Mouse (Mus musculus) spleen, postnatal 14 days (tissue): ENCODE measurements around the gene Cyp46a1.

Experiments used
- DNase-seq, 2 experiments: peaks; one replicate each; pipeline ENCODE4 v3.0.0; 2021 to 2022; ENCODE audit warnings: low spot score in 2 of 2

The Cyp46a1 gene

DNA sequence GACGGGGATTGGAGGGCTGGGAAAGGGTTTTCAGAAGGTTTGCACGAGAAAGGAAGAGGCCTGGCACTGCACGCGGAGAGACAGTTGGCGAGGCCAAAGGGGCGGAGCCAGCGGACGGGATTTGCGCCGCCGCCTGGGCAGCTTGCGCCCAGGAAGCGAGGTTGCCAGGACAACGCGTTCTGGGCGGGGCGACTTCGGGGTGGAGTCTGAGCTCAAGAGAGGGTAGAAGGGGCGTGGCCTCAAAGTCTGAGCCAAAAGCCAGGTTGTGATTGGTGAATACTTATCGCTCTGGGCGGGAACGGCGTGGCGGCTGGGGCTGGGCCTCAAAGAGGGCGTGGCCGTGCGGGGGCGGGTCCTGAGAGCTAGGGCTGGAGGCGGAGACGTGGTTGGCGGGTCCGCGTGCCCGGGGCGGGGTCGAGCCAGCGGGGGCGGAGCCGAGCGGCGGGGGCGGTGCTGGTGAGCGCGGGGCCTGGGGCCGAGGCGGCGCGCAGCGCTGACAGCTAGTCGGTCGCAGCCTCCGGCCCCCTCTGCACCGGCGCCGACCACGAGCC, at the start of gene Cyp46a1:
Gene Cyp46a1 (plus strand): TSS at position 487 of the 551 bp plus-strand sequence.
- peak; percentile 72 to 79 for DNase-seq

DNA sequence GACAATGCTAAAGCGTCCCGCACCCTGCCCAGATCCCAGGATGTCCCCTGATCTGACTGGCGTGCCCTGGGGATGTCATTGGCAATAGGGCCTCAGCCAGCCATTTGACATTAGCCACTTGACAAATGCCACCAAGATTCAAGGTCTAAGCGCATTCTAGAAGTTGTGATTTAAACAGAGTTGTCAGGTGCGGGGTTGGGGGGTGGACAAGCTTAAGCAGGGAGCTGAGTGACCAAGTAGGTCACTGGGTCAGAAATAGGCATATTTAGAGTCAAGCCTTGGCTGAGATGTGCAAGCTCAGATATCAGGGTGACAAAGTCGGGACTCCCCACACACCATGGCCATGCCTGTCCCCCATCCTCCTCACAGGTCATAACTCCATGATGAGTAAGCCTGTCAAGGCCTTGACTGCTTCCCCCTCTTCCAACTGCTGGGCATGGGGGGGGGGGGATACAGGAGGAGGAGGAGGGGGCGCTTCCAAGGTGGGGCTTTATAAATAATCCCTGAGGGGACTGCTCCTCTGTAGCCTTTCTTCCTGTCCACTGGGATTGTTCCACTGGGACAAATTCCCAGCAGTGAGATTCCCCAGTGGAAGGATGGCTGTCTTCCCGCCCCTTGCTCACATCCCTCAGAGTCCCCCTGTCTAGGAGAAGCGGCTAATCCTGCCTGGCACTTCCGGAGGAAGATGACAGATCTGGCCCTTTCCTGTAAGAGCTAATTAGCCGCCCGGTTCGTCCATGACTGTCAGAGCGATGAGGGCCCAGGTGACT, 49.5 kb upstream of the Cyp46a1 start:
- DNase-seq: no peak

DNA sequence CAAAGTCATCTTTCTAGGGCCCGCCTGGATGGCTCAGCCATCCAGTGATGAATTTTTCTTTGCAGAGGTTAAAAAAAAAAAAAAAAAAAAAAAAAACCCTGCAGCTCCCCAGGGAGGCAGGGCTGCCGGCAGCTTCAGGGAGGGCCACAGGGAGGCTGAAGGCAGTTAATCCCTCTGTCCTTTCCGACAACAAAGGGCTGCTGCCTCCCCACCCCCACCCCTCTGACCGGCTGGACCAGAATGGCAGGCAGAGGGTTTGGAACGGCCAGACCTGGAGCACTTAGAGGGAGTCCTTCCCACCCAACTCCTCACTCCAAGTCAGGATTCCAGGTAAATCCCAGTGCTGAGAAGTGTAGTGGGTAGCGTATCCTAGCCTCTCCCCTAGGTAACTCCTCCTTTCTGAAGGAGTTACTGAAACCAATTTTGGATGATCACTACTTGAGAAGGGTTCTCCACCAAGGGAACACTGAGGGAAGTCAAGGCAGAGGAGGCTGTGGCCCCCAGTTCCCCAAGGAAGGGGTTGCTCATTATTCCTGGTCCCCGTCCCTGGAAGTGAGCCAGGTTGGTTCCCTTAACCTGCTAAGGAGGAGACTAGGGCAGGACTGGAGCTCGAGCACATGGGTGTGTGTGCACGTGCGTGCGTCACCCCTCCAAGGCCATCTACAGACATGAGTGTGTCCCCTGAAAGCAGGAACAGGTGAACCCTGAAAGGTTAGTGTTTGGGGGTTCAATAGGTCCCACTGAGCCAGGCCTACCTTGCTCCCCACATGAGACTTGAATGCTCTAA, 48.8 kb upstream of the Cyp46a1 start:
- no peak for DNase-seq

DNA sequence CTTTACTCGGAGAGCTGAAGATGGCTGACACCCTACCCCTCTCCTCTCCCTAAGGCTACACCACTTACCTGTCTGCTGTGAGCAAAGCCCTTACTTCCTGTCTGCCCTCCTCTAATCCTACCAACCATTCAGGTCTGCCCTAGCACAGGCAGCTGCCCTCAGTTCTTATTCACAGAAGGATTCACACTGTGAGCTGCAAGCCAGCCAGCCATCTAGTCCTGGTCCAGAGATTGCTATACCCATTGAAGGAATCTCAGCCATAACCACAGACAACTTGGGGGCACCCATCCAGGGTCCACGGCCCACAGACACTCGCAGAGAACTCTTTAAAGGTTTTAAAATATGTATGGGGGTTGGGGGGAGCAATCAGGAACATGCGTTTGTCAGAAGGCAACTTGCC, 47.8 kb upstream of the Cyp46a1 start:
- no peak for DNase-seq

DNA sequence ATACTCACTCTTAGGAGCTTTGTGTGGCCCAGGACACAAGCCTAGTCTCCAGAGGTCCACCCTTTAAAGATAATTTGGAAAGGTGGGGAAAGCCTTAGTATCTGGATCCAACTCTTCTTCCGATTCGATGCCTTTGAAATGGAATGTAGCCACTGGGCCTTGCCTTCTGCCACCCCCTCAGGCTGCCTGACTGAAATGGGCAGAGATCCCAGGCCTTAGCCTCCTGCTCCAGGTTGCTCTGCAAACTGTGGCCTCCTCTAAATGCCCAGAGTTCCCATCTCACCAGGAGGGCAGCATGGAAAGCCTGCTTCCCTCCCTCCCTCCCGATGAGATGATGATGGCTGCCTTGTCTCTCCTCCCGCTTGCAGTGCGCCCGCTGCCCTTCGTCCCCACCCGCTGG, 47.2 kb upstream of the Cyp46a1 start:
- no peak for DNase-seq

DNA sequence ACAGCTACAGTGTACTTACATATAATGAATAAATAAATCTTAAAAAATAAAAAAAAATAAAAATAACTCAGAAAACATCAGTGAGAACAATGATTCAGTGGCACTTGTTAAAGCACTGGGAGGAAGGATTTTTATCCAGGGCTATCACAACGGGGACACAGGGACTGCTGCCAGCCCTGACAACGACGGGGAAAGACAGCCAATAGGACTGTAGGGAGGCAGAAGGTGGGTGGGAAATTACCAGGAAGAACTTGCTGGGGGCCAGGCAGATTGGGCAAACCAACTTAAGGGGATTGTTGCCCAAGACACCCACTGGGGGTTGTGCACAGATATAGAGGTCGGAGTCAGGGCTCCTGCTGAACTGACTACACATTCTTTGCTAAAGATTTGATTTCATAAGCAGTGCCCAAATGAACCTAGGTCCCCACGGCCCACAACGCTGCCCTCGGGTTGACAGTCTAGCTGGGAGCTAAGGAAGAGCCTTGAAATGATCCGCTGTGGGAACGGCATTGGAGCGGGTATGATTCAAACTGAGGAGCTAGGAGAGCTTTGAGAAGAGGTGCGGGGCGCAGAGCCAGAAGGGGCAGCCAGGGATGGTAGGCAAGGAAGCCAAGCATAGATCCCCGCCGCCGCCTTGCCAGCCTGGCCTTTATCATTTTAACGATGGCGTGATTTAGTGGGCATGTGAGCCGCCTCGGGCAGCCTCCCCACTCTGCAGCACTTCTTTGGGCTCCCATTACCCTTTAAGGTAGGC, 45.9 kb upstream of the Cyp46a1 start:
- DNase-seq: no peak

DNA sequence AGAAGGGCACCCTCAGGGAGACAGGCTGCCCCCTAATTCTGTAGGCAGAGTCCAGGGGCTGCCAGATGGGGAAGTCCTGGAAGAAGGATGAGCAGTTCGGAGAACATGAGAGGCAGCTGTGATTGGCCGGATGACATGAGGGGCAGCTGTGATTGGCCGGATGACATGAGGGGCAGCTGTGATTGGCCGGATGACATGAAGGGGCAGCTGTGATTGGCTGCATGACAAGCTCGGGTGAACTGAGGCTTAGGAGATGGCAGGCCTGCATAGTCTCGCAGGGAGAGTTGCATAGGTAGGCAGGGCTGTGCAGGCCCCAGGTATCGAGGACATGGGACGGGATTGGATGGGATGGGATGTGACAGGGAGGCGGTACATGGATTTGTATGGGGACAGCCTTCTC, 41.8 kb upstream of the Cyp46a1 start:
- DNase-seq: no peak

DNA sequence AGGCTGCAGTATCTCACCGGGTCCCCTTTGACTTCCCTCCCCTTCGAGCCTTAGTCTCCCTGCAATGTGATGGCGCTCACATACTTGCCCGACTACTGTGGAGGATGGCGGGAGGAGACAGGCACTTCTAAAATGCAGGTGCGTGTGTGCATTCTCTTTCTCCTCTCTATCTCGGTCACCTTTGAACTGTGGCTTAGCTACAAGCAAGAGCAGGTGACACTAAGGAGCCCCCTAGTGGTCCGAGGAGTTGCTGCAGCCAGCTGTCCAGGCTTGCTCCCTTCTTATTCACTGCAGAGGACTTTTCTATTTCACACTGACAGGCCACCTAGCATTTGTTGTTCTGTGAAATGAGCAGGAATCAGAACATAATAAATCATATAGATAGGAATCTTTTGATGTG, 41.2 kb upstream of the Cyp46a1 start:
- DNase-seq: peak in 1 of 2 experiments; percentile 36

DNA sequence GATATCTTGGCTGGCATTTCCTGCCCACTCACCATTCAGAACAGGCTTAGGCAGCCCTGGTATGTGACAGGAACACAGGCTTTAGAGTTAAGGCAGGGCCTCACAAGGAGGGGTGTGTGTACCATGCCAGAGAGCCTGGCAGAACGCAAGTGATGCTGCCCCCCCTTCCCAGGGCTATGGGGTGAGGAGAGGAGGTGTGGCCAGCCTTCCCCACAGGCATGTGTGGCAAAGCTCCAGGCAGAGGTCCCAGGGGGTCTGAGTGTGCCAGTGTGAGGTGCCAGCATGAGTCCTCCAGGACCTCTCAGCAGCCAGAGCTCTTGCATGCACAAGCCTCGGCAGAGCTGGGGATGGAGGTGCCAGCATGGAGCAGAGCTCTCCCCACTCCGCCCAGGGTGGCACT, 39.6 kb upstream of the Cyp46a1 start:
- DNase-seq: no peak

DNA sequence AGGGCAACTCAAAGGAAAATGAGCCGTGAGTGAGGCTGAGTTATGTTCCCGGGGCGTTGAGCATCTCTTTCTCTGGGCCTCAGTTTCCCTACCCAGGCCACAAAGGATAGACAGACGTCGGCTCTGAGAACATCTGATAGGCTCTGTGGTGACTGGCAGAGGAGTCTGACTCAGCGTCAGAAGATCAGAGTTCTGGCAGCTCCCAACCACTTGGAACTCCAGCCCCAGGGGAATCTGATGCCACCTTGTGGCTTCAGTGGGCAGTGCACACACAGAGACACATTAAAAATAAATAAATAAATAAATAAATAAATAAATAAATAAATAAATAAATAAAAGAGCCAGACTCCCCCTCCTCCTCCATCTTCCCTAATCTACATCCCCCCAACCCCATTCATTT, 37.1 kb upstream of the Cyp46a1 start:
- no peak for DNase-seq

DNA sequence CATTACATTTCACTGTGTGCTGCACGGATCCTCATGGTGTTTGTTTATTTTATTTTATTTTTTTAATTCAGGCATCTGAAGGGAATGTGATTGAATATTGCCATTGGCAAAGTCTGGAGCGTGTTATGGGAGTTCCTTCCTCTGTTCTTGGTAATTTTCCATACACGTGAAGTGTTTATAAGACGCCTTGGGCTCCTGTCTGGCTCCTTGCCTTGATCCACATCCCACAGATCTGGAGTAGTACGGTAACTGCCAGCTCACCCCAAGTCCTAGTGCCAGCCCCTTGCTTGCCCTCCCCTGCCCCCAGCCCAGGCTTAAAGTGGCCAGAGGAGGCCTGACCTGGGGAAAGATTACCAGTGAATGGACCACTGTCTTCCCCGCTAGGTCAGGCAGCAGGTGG, 33.2 kb upstream of the Cyp46a1 start:
- no peak for DNase-seq

DNA sequence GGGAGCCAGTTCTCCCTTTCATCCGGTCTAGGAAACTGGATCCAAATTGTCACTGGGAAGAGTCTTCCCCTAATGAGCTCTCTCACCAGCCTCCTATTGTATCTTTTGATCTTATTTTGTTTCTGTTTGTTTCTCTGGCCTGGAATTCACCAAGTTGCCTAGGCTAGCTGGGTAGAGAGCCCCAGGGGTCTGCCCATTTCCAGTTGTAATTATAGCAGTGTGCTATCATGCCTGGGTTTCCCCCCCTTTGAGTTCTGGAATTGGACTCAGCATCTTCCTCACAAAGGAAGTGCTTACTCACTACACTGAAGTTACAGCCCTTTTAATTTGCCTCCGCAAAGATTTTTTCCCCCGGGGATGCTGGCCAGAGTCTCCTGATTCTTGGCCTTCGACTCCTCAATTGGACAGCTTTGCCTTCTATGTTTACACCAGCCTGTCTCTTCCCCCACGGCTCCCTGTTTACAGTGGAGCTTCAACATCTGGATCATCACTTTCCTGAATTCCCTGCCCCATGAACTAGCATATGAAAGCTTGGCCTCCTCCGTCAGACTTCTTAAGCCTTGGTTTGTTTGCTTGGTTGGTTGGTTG, 30.3 kb upstream of the Cyp46a1 start:
- no peak for DNase-seq

DNA sequence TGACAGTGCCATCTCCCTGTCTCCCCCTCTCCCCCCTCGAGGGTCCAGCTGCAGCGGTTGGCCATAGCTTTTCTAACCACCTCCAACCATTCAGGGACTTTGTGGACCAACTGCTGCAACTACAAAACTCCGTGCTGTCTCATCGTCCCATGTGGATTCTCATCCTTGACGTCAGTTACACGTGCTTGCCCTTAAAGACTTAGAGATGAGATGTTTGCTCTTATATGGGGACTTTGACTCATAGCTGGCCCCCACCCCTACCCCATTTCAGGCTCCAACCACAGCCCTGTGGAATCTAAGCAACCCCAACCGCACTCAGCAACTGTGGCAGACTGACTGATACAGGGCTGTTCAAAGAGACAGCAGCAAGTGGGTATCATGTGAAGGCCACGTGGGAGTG, 29.0 kb upstream of the Cyp46a1 start:
- no peak for DNase-seq

DNA sequence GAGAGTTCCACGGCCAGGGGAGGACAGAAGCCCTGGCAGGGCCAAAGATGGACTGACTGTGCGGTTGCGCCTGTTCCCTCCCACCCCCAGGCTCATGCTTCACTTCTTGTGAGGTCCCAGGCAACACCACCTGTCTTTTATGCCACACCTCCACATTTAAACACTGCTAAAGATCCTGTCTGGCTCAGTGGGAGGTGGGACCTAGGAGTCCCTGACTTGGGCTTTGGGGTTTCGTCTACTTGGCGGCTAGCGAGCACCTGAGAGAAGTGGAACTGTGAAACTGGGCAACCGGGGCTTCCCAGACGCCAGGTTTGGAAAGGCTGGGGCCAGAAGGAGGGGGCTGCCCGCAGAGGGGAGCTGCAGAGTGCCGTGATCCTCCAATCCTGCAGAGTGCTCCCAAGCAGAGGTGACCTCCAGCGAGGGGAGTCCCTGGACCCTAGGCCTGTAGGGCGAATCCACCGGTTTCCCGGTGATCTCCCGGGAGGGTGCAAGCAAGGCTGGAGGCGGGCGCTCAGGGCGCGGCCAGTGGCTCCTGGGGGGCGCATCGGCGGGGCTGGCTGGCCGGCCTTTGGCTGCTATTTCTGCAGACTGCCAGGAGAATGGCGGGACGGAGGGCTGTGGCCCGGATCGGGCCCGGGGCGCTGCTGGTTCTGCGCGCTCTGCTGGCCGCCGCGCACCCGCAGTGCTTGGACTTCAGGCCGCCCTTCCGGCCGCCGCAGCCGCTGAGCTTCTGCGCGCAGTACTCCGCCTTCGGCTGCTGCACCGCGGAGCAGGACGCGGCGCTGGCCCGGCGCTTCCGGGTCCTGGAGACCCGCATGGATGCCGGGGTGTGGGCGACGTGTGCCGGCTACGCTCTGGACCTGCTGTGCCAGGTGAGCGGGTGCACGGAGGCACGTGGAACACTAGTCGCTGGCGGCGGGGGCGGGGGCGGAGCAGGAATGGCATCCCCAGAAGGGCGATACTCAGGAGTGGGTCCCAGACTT, 28.1 kb upstream of the Cyp46a1 start, which contains the start of gene Hhipl1:
Gene Hhipl1 (plus strand): TSS at position 459 of the 983 bp plus-strand sequence.
- DNase-seq: no peak

DNA sequence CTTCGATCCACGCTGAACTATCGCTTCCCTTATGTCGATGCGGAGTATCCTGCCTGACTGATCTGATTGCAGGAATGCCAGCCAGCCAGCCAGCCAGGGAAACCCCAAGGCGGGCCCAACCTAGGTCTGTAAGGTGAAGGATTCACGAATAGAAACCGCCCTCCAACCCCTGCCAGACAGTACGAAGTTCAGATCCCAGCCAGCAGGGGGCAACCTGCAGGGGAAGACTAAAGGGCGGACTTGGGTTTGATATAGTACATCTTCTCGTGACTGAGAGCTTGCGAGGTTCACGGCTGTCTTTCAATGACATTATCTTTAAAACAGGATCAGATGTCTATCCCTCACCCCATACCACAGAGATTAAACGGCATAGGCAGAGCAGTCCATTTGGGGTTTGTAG, 26.6 kb upstream of the Cyp46a1 start:
- DNase-seq: peak in 1 of 2 experiments; percentile 15

DNA sequence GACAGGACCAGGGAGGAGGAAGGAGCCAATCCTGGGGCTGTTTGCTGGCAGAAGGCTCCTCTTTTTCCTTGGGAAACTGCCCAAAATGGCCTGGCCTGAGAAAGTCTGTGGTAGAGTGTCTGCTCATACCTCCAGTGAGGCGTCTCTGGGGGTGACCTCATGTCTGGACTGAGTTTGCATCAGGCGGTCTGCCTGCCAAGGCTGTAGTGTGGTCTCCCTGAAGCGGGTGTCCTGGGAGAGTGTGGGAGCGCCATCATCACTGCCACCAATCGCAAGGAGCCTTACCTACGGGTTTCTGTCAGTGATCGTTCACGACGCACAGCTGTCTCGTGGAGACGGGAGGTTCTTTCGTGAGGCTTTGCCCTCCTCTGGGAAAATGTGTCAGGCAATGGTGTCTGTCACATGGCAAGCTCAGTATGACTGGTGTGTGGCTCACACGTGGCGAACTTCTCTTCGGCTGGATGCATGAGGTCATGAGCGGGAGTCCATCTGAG, 25.8 kb upstream of the Cyp46a1 start:
- no peak for DNase-seq

DNA sequence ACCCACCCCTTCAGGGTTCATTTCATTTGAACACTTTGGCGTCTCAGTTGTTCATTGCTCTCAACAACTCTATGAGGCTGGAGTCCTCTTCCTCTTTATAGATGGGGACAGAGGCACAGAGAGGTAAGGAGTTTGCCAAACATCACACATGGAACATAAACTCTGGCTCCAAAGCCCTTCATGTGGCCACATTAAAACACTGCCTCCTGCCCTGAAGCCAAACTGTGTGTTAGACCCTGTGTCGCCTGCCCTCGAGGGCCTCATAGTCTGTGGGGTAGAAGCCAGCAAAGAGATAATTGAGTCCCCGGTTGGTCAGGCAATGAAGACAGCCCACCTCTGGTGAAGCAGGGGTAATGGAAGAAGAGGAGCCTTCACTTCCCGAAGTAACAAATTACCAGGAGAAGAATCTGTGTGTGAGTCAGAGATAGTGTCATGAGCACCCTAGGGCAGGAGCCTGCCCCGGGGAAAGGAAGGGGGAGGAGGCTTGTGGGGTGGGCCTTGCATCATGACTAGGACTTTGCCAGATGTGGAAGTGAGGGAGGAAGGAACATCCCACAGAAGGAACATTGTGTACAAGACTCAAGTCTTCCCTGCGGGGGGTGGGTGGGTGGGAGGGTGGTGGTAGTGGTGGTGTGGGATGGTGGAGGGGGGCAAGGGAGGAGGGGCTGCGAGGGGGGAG, 24.9 kb upstream of the Cyp46a1 start:
- DNase-seq: no peak

DNA sequence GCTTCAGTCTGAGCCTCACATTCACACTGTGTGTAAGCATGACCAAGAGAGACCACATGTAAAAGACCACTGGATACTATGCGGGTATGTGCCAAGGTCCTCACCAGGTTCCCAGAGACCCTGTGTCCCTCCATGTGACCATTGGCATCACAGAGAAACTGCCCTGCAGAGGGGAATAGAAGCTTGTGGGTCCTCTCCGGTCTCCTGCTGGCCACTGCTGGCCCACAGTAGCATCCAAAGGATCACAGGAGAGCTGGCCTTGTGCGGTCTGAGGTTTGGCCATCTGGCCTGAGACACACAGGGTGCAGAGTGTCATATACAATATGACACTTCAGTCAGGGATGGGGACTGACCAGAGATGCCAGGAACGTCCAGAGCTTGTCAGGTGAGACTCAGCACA, 24.1 kb upstream of the Cyp46a1 start:
- no peak for DNase-seq

DNA sequence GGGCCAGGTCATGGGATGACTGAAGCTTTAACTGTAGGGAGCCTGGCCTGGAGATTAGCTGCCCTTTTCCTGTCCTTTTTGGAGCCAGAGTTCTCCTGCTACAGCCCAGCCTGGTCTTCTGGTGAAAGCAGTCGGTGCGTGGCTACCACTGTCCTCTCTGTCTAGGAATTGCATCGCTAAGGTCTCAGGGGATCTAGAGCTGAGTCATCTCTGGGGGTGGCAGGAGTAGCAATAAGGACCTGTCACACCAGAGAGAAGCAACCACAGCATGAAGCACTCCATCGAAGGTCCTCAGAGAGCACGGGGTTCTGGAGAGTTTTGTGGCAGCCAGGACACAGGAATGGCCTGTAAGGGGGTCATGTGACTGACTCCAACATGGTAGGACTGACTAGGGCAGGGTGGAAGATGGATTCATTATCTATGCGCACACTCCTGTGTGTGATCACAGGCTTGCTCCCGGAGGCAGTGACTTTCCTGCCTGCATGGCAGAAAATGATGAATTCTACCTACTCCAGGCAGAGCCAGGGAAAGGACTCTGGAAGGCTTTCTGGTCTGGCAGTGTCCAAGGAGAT, 23.6 kb upstream of the Cyp46a1 start:
- no peak for DNase-seq
